Mouse (Mus musculus): Measurements from ENCODE around the gene Lin7b.

Gene Lin7b

DNA sequence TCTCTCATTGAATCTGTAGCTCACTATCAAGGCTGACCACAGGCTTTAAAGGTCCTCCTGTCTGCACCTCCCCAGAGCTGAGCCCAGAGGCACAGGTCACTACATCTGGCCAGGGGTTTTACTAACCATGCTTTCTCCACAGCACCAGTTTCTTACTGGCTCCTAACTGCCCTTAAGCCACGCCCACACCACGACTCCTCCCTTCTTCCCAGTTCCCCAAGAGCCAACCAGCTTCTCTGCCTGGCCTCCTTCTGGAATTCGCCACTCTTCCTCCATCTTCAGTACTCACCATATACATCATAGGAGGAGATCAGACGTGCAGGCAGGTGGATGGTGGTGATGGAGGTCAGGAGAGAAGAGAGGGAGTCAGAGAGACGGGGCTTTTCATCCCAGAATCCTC is 17.3 kb downstream of the Lin7b start:
- no peak for DNase-seq (ENCODE audit: extremely low spot score)

DNA sequence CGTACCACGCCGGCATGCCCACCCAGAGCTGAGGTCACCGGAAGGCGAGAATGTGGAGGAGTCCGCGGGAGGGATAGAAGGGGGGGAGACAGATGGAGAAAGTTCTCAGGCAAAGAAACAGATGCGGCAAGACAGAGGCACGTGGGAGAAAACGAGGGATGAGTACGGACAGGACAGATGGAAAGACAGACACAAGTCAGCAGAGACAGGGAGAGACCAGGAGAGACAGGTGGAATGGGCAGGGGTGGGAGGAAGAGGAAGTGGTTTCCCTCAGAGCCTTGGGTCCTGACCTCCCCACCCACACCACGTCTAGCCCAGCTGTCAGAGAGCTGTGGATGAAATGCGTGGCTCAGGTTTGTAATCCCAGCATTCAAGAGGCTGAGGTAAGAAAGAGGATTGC is 23.5 kb downstream of the Lin7b start:
- no peak for DNase-seq (ENCODE audit: extremely low spot score)

DNA sequence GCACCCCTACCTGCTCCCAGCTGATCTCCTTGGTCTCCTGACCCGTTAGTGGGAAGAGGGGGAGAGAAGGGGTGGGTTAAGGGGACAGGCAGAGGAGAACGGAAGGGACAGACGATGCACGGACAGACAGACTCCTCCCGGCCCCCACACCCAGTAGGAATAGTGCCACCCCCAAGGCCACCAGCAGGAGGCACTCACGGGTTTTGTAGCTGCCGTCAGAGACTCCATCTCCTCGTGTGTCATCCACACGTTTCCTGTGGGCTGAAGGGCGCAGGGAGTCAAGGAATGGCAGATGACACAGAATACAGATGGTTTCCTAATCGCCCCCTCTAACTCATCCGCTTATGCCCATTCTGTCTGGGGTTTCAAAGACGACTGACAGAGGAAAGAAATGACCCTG is 26.8 kb downstream of the Lin7b start:
- no peak for DNase-seq (ENCODE audit: extremely low spot score)

DNA sequence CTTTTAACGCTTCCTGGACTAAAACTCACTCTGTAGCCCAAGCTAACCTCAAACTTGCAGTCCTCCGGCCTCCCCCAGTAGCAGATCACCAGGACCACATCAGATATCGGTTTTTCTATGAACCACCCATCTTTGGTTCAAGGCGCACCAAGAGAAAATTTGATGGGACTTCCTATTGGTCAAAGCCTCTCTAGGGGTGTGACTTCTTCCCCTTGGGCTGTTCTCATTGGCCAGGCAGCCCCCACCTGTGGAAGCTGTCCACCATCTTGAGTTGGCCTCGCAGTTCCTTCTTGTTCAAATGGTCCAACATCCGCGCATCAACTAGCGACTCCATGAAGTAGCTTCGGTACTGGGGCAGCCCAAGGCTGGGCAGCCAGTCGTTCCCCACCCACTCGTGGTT is 28.3 kb downstream of the Lin7b start:
- no peak for DNase-seq (ENCODE audit: extremely low spot score)

DNA sequence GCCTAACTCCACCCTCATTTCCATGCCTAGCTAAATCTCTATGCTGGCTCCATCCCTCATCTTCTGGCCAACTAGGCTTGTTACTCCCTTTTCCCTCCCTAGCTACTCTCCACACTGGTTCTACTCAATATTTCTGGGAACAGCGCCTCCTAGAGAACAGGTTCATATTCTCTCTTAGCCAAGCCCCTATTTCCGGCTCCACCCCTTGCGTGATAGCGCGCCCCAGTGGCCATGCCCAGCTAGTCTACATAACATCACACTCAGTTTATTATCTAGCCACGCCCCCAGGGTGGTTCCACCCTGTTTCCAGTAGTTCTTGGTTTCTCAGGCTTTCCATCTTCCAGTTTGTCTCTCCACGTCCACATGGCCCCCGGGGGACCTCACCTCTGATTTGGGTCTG is 29.1 kb downstream of the Lin7b start:
- peak; percentile 87 for DNase-seq (ENCODE audit: extremely low spot score)

DNA sequence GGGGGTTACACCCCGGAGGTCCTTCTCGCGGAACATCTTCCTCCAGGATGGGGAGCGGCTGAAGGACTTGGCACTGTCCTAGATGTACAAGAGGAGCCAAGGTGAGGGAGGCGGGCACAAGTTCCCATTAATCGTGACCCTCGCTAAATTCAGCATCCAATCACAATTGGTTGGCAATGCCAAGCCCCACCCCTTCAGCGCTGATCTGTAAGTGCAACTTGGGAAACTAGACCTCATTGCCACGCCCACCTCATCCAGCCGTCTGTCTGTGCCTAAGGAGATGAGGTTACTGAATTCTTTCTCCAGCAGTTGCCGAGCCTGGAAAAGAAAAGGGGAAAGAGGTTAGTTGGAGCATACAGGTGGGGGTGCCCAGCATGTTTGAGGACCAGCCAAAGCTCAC is 29.7 kb downstream of the Lin7b start:
- DNase-seq (ENCODE audit: extremely low spot score): peak; percentile 75

DNA sequence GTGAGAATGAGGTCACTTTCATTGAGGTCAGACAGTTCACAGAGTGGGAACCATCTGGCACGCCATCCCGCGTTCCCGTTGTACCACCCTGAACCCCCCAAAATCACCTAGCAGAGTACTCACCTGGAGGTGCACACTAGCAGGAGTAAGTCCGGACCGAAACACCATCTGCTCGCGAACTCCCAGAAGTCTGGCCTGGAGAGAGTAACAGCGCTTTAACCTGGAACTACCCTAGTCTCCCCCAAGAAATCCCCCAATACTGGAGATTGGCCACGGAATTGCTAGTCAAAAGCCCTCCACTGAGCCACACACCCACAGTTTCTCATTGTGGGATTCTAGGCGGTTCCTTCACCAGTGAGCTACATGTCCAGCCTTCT is 30.3 kb downstream of the Lin7b start:
- peak; percentile 32 for DNase-seq (ENCODE audit: extremely low spot score)

DNA sequence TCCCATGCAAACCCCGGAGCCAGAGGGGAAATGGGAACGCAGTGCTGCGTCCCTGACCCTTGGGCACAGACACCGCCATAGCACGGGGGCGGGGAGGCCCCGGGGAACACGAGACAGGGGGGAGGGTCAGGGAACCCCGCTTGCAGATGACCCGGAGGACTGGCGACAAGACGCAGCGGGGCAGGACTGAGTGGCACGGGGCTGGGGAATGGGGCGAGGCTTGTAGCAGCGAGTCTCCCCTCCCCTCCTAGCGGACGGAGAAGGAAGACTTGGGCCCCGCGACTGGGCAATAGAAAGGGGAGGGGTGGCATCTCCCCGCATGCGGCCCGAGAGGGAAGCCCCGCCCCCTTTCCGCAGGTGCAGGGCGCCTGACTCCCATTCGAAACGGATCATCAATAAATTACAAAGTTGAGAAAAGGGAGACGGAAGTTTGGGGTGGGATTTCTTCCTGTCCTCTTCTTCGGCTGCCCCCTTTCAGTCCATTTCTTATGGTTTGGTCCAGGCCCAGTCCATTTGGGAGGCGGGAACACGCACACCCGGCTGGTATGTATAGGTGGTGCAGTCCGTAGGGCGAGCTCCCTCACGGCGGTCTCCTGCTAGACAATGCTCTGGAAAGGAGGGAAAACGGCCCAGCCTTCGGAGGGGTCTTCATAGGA is 30.8 kb downstream of the Lin7b start:
- peak; percentile 92 for DNase-seq (ENCODE audit: extremely low spot score)

DNA sequence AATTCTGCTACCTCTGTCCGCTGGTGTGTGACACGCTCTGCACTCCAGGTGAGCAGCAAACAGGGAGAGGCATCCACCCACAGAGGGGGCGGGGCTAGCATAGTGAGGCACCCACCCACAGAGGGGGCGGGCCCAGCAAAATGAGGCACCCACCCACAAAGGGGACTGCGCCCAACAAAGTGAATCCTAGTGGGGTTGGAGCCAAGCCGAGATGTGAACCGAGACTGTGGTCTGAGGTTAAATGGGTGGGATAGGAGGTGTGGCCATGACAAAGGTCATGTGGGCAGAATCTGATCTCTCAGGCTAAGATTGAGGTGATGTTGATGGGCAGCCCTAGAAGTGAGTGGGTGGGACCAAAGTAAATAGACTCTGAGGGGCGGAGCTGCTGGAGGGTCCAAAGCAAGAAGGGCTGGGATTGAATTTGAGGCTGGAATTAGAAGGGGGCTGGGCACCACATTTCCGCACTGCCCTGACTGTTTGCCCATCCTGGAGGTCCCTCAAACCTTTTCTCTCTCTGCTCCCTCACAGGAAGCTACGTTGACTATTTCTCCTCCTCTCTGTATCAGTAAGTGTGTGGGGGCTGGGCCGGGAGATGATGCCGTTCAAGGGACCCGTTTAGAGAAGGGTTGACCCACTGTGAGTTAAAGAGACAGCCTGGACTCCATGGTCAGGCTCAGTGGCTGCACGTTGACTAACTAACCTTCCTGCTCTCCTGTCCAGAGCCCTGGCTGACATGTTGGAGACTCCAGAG is 32.0 kb downstream of the Lin7b start:
- peak; percentile 63 for DNase-seq (ENCODE audit: extremely low spot score)

DNA sequence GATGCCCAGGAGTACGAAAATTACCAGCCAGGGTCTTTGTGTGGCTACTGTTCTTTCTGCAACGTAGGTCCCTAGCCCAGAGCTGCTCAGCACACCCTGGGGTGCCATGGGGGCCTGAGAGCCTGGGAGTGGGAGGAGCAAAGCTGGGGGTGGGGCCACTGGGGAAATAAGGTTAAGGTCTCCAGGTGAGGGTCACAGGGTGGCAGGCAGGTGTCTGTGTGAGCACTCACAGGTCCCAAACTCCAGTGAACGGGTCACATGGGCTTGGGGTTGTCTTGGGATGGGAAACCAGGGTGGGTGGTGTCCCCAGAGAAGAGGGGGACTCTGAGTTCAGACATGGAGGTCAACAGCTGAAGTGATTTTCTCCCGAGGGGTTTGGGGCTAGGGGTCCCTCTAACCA is 32.9 kb downstream of the Lin7b start:
- no peak for DNase-seq (ENCODE audit: extremely low spot score)

DNA sequence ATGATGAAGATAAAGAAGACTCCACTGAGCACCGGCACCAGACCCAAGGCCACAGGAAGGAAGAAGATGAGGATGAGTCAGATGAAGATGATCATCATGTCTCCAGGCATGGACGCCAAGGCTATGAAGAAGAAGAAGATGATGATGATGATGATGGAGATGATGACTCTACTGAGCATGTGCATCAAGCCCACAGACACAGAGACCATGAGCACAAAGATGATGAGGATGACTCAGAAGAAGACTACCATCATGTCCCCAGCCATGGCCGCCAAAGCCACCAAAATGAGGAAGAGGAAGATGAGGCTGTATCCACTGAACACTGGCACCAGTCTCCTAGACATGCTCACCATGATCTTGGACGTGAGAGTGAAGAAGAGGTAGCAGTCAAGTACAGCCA is 34.1 kb downstream of the Lin7b start:
- no peak for DNase-seq (ENCODE audit: extremely low spot score)

DNA sequence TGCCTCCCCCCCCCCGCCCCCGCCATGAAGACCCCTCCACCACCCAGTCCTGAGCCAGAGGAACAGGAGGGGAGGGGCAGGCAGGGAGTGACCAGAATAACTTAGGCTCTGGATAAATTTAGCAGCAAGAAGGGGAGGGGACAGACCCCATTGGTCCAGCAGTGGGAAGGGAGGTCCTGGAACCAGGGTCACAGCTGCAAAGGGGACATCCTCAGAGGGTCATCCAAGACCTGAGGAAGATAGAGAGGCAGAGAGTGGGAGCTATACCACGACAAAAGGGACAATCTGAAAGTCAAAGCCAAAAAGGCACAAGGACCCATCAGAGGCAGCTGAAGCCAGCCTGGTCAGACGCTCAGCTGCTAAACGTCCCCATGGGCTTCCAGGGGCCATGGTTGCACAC is 35.3 kb downstream of the Lin7b start, which contains the start of gene Hrc:
Hrc (plus strand) TSS at position 235 of the 400 bp plus-strand sequence.
- DNase-seq (ENCODE audit: extremely low spot score): no peak

DNA sequence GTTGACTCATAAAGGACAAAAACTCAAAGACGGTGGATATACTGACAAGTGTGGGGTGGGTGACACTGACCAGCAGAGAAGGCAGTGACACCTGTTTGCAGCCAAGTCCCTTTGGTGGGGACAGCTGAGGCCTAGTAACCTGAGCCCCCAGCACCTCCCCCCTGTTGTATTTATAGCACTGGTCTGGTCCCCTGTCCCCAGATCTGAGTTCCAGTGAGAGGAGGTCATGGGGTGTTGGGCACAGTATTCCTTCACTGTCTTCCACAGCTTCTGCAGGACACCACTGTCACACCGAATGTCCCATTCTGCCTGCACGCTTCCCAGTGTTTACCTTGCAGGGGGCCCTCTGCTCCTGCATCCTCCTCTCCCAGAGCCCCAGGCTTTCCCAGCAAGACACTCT is 35.8 kb downstream of the Lin7b start:
- DNase-seq (ENCODE audit: extremely low spot score): no peak

DNA sequence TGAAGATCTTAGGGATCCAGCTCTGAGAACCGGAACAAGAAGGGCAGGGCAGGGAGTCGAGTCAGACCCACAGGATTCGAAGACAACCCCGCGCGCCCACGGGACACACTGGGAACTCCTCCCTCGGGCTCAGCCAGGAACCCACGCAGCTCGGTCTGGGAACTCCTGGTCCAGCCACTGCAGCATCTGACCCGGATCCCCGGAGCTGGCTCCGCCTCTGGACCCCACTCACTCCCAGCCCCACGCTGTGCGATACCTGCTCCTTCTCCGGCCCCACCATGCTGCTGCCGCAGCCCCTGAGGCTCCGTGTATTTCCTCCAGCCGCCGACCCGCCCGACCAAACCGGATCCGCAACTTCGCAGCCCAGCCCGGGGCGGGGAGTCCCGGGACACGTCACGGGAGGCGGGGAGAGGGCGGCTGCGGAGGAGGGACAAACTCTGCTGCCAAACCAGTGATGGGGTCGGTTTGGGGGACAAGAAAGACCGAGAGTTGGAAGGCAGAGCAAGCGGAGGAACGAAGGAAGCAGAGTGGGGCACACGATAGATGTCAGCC is 36.9 kb downstream of the Lin7b start, which contains the start of gene Trpm4:
Trpm4 (minus strand) TSS at position 350 of the 552 bp plus-strand sequence.
- peak; percentile 86 for DNase-seq (ENCODE audit: extremely low spot score)

DNA sequence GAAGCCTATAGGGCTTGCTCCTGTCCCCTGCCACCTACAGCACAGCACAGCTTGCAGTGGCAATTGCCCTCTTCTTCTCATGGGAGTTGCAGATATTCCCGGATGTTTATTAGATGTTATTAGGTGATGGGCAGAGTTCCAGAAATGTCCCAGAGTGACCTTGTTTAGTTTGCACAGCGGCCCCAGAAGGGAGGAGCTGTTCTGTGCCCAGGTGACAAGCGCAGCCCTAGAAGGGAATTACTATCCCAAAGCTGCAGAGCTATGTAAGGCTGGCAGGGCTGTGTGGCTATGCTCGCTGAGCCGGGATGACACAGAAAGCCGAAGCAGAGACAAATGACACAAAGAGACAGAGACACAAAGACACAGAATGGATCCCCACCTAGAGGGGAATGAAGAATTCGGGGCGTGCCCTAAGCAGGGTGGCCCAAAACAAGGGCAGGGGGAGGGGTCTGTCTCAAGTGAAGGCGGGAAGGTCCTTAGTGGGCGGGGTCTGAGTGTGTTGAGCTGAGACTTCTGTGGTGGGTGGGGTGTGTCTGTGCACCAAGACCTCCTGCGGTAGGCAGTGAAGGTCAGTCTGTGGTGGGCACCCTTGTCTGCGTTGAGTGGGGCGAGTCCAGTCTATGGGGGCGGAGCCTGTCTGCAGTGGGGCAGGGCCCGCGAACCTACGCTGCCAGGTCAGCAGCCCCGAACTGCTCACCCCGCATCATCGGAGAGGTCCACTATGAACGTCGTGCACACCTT is 37.5 kb downstream of the Lin7b start:
- peak; percentile 75 for DNase-seq (ENCODE audit: extremely low spot score)

DNA sequence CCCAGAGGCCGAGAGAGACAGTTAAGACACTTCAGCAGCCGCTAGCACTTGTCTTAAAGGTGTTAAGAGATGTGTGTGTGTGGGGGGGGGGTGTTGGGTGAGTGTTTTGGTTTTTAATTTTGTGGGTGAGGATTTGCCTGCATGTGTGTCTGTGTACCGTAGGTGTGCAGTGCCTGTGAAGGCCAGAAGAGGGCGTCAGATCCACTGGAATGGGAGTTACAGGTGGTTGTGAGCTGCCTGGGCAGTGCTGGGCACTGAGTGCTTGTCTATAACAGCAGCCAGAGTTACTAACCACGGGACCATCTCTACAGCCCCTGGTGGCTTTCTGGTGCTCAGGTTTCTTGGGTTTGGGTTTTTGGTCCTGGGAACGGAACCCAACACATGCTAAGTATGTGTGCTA is 38.9 kb downstream of the Lin7b start:
- DNase-seq (ENCODE audit: extremely low spot score): no peak

DNA sequence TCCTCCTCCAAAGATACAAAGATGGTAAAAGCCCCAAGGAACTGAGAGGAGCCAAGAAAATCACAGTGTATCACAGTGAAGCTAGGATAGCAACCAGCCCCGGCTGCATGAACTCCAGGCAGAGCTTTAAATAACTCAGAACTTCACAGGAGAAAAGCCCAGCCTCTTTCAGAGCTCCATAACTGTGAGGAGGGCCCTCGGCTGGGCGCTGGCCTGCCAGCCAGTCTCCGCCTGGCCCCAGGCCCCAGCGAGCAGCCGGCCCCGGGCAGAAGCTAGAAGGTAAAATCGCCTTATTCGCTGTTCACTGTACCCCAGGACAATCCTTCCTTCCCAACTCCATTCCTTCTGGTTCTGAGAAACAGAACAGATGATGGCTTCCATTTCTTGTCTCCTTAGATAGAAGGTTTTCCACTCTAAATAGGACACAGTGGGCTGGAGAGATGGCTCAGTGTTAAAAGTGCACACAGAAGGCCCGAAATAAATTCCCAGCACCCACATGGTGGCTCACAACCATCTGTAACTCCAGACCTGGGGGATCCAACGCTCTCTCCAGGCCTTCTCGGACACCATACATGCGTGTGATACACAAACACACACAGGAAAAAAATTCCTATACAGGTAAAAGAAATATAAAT is 41.4 kb downstream of the Lin7b start:
- no peak for DNase-seq (ENCODE audit: extremely low spot score)

DNA sequence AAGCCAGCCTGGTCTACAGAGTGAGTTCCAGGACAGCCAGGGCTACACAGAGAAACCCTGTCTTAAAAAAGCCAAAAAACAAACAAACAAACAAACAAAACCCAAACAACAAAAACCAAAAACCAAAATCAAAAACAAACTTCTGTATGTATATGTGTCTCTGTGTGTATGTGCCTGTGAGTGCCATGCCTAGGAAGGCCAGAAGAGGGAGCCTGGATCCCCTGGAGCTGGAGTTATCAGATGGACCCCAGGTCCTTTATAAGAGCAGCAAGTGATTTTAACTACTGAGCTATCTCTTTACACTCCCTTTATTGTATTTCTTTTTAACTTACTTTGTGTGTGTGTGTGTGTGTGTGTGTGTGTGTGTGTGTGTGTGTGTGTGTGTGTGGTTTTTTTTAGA is 44.6 kb downstream of the Lin7b start:
- DNase-seq (ENCODE audit: extremely low spot score): no peak

DNA sequence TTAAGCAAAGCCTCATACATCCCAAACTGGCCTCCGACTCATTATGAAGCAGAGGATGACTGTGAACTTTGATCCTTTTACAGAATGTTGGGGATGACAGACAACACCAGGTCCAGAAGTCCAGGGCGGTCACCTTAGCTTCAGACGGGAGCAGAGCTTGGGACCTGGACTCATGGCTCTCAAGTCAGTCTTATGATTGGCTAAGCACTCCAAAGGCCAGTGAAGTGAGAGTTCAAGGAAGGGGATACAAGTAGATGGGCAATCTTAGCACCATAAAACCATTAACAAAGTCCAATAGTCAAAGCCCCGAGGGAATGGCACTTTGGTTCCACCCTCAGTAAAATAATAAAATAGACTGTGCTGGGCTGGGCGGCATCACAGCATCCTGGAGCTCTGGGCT is 47.3 kb downstream of the Lin7b start:
- no peak for DNase-seq (ENCODE audit: extremely low spot score)

DNA sequence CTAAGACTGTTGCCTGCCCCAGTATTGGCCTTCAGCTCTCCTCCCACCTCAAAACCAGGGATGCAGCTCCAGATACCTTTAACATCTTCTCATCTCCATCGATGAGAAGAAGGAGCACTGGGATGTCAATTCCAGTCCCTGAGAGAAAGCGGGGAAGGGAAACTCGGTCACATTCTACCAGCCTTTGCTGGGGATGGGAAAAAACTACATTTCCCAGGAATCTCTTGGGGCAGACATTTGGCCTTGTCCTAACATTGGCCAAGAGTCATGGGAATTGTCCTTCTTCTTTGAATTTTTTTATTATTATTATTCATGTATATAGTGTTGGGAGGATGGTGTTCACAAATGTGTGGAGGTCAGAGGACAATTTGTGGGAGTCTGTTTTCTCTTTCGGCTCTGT is 48.1 kb downstream of the Lin7b start:
- DNase-seq (ENCODE audit: extremely low spot score): no peak
